Mouse (Mus musculus): ENCODE data around the gene Fam241a. TPM values are rescaled to one million over a fixed set of nuclear protein-coding genes. Genes with fewer than 3 reads are reported as not detected.

Gene Fam241a
- polyA plus RNA-seq, 1 experiment, result 18.3 TPM

- no peak for DNase-seq (ENCODE audit: low spot score)
Measured at GRCm38 (mm10) chr3:127836798-127837153, 59.3 kb downstream of the Fam241a start.

- no peak for DNase-seq (ENCODE audit: low spot score)
Measured at GRCm38 (mm10) chr3:127835594-127835993, 60.5 kb downstream of the Fam241a start.

GRCm38 (mm10) chr3:127834040-127834439 is 62.1 kb downstream of the Fam241a start:
- DNase-seq (ENCODE audit: low spot score), result no peak

- DNase-seq (ENCODE audit: low spot score), result no peak
Measured at GRCm38 (mm10) chr3:127831079-127831478, 65.0 kb downstream of the Fam241a start.

GRCm38 (mm10) chr3:127830183-127830582 is 65.9 kb downstream of the Fam241a start:
- no peak for DNase-seq (ENCODE audit: low spot score)

- DNase-seq (ENCODE audit: low spot score), result no peak
Measured at GRCm38 (mm10) chr3:127827123-127827522, 69.0 kb downstream of the Fam241a start.

- DNase-seq (ENCODE audit: low spot score), result no peak
Measured at GRCm38 (mm10) chr3:127826503-127826902, 69.6 kb downstream of the Fam241a start.

GRCm38 (mm10) chr3:127823886-127824863 is 71.9 kb downstream of the Fam241a start:
- no peak for DNase-seq (ENCODE audit: low spot score)

GRCm38 (mm10) chr3:127821209-127821608 is 74.9 kb downstream of the Fam241a start:
- no peak for DNase-seq (ENCODE audit: low spot score)

GRCm38 (mm10) chr3:127820400-127820799 is 75.7 kb downstream of the Fam241a start:
- DNase-seq (ENCODE audit: low spot score), result no peak

Other genes starting within 250 kb of the Fam241a start
- 17.8 and 20.4 TPM in 2 replicates for gene Alpk1, start 115.8 kb downstream of the Fam241a start, polyA plus RNA-seq (2012; rRNA removed)
- 10.1 and 12.2 TPM in 2 replicates for gene Tifa, start 106.5 kb downstream of the Fam241a start, polyA plus RNA-seq (2012; rRNA removed)
- gene Ap1ar, start 58.8 kb downstream of the Fam241a start, polyA plus RNA-seq (2012; rRNA removed), result 28.6 and 37.2 TPM in 2 replicates

All from urinary bladder, adult 2 months (tissue).